Mouse (Mus musculus): Measurements from ENCODE around the gene Fgfr2. TPM values are rescaled to one million over a fixed set of nuclear protein-coding genes. Genes with fewer than 3 reads are reported as not detected.
A peak's percentile ranks its signal among the peaks of the same experiment; 100 is the strongest.
"Not testable (repeated sequence)": the region's sequence is repeated elsewhere in the genome, so short reads cannot be mapped to it uniquely, and the experiment has no call there.

Gene Fgfr2
- total RNA-seq, 1 experiment from 2014 or later, result not detected

DNA sequence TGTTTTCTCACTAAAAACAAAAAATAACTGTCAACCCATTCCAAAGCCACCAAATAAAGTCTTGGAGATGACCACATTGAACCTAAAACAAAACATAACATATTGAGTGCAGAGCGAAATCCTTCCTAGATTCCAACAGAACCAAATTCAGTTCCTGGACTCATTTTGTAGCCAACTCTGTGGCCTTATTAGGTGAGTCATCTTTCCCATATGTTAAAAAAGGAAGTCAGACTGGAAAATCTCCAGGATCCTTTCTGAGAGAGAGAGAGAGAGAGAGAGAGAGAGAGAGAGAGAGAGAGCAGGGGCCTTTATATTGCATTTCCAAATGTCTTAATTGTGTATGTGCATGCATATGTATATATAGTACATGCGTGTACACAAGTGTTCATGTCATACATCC lies 678.9 kb downstream of the Fgfr2 start:
- no peak for ATAC-seq (replicated peaks in 1 of 2; ENCODE audit: insufficient read depth in 1 of 2, low FRiP score in 2 of 2, low TSS enrichment in 1 of 2, low read depth in 1 of 2, poor library complexity in 2 of 2, severe bottlenecking in 2 of 2)

GRCm38 (mm10) chr7:132443769-132444168 lies 679.4 kb downstream of the Fgfr2 start:
- ATAC-seq (replicated peaks in 1 of 2; ENCODE audit: insufficient read depth in 1 of 2, low FRiP score in 2 of 2, low TSS enrichment in 1 of 2, low read depth in 1 of 2, poor library complexity in 2 of 2, severe bottlenecking in 2 of 2), result no peak

GRCm38 (mm10) chr7:132443134-132443533 lies 680.0 kb downstream of the Fgfr2 start:
- no peak for ATAC-seq (replicated peaks in 1 of 2; ENCODE audit: insufficient read depth in 1 of 2, low FRiP score in 2 of 2, low TSS enrichment in 1 of 2, low read depth in 1 of 2, poor library complexity in 2 of 2, severe bottlenecking in 2 of 2)

GRCm38 (mm10) chr7:132442133-132442763 lies 680.9 kb downstream of the Fgfr2 start:
- ATAC-seq (replicated peaks in 1 of 2; ENCODE audit: insufficient read depth in 1 of 2, low FRiP score in 2 of 2, low TSS enrichment in 1 of 2, low read depth in 1 of 2, poor library complexity in 2 of 2, severe bottlenecking in 2 of 2), result not testable (repeated sequence)

- no peak for ATAC-seq (replicated peaks in 1 of 2; ENCODE audit: insufficient read depth in 1 of 2, low FRiP score in 2 of 2, low TSS enrichment in 1 of 2, low read depth in 1 of 2, poor library complexity in 2 of 2, severe bottlenecking in 2 of 2)
Measured at GRCm38 (mm10) chr7:132439916-132440315, 683.2 kb downstream of the Fgfr2 start.

DNA sequence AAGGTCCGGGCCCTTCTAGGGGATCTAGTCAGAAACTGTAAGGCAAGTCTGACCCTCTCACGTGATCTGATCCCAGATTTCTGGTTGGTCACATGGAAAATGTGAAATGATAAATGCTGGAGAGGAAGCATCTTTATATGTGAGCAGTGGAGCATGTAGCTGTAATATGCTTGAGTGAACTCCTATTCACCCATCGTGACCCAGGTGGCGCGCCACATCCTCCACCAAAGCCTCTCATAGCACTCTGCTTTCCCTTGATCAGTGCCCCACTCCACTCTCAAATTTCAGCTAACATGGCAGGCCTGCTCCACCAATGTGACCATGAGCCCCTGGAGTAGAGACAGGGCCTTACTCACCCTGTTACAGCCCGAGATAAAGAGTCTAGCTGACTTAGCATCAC lies 685.1 kb downstream of the Fgfr2 start:
- ATAC-seq (replicated peaks in 1 of 2; ENCODE audit: insufficient read depth in 1 of 2, low FRiP score in 2 of 2, low TSS enrichment in 1 of 2, low read depth in 1 of 2, poor library complexity in 2 of 2, severe bottlenecking in 2 of 2), result no peak

DNA sequence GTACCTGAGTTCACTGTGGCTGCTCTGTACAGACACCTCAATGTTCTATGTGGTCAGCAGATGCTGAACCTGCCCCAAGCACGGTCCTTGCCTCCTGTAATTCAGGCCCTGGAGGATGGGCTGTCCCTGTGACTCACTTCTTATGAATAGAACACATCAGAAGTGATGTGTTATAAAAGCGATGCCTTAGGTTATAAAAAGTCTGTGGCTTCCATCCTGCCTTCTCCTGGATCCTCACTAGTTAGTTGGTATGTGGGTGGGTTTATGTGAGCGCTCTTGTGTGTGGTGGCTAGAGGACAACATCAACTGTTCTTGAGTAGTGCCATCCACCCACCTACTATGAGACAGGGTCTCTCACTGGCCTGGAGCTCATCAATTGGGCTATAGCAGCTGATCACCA lies 685.7 kb downstream of the Fgfr2 start:
- ATAC-seq (replicated peaks in 1 of 2; ENCODE audit: insufficient read depth in 1 of 2, low FRiP score in 2 of 2, low TSS enrichment in 1 of 2, low read depth in 1 of 2, poor library complexity in 2 of 2, severe bottlenecking in 2 of 2), result no peak

DNA sequence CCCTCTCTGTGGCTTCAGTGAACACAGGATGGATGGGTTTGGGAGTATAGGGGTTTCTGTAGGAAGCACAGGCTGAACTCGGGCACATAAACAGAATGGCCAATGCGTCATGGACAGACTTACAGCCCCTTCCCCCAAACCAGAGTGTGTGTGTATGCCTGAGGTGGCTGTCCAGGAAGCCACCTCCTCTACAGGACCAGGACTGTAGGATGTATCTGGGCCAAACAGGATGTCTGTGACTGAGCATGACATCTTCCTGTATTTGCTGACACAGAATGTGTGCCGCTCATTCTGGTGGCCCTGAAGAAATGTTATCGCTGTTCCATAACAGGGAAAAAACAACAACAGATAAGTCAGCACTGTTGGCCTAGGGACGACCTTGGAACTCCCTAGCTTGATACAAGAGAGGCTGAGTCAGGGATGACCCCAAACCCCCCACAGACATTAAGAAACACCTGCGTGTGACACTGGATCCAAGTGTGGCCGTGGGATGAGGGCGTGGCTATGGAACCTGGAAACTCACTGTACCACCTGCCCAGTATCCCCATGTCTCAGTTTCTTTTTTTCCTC lies 687.6 kb downstream of the Fgfr2 start:
- ATAC-seq (replicated peaks in 1 of 2; ENCODE audit: insufficient read depth in 1 of 2, low FRiP score in 2 of 2, low TSS enrichment in 1 of 2, low read depth in 1 of 2, poor library complexity in 2 of 2, severe bottlenecking in 2 of 2), result peak; percentile 73 to 80

GRCm38 (mm10) chr7:132429324-132429723 lies 693.8 kb downstream of the Fgfr2 start:
- ATAC-seq (replicated peaks in 1 of 2; ENCODE audit: insufficient read depth in 1 of 2, low FRiP score in 2 of 2, low TSS enrichment in 1 of 2, low read depth in 1 of 2, poor library complexity in 2 of 2, severe bottlenecking in 2 of 2), result no peak

DNA sequence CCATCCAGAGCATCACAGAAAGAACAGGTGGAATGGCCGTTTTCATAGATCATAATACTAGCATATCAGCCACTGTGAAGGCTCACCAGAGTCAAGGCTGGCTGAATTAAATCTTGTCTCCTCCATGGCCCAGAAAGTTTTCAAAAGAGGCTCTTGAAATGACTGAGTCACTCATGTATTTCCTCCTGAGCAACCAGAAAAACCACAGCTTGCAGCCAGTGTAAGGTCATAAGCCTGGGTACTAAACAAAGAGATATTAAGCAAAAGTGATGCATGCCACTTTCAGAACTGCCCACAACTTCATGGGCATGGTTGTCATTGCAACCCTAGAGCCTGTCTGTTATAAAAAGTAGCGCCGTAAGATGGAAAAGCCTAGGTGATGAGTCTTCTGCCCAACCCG lies 694.8 kb downstream of the Fgfr2 start:
- ATAC-seq (replicated peaks in 1 of 2; ENCODE audit: insufficient read depth in 1 of 2, low FRiP score in 2 of 2, low TSS enrichment in 1 of 2, low read depth in 1 of 2, poor library complexity in 2 of 2, severe bottlenecking in 2 of 2), result peak; percentile 75 to 86

- no peak for ATAC-seq (replicated peaks in 1 of 2; ENCODE audit: insufficient read depth in 1 of 2, low FRiP score in 2 of 2, low TSS enrichment in 1 of 2, low read depth in 1 of 2, poor library complexity in 2 of 2, severe bottlenecking in 2 of 2)
Measured at GRCm38 (mm10) chr7:132426069-132426468, 697.1 kb downstream of the Fgfr2 start.

- ATAC-seq (replicated peaks in 1 of 2; ENCODE audit: insufficient read depth in 1 of 2, low FRiP score in 2 of 2, low TSS enrichment in 1 of 2, low read depth in 1 of 2, poor library complexity in 2 of 2, severe bottlenecking in 2 of 2), result no peak
Measured at GRCm38 (mm10) chr7:132425364-132425999, 697.7 kb downstream of the Fgfr2 start.

- ATAC-seq (replicated peaks in 1 of 2; ENCODE audit: insufficient read depth in 1 of 2, low FRiP score in 2 of 2, low TSS enrichment in 1 of 2, low read depth in 1 of 2, poor library complexity in 2 of 2, severe bottlenecking in 2 of 2), result no peak
Measured at GRCm38 (mm10) chr7:132423570-132423969, 699.6 kb downstream of the Fgfr2 start.

DNA sequence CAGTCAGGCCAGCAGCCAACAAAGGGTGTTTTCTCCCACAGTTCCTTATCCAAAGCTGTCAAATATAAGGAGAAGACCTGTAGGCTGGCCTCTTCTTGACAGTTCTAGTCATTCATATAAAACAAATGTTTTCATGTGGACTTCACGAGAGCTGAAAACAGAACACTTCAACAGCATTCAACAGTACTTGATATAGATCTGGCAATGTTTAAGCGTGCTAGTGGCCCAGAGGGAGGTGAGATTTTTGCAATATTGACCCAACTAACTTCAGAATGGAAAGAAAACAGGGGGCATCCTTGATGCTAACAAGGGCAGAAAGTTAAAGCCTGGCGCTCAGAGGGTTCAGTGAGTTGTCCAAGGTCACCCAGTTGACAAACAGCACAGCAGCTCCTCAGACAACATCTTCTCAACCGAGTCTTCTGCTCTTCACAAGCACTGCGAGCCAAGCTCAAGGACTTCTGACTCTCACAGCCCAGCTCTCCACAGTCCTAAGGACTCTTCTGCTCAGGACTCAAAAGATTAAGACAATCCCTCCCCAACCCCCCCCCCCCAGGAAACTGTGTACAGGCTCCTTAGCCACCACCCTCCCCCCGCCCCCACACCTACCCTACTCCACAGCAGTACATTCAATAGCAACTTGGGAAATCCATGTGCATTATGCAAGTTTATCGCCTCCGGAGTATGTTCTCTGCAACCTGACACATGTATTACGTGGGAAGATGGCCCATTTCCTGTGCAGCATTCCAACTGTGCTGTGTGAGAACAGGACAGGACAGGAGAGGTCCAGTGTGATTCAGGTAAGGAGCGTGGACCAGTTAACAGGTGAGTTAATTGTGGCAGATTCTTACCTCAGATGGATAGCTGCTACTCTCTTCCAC lies 703.5 kb downstream of the Fgfr2 start:
- ATAC-seq (replicated peaks in 1 of 2; ENCODE audit: insufficient read depth in 1 of 2, low FRiP score in 2 of 2, low TSS enrichment in 1 of 2, low read depth in 1 of 2, poor library complexity in 2 of 2, severe bottlenecking in 2 of 2), result no peak

DNA sequence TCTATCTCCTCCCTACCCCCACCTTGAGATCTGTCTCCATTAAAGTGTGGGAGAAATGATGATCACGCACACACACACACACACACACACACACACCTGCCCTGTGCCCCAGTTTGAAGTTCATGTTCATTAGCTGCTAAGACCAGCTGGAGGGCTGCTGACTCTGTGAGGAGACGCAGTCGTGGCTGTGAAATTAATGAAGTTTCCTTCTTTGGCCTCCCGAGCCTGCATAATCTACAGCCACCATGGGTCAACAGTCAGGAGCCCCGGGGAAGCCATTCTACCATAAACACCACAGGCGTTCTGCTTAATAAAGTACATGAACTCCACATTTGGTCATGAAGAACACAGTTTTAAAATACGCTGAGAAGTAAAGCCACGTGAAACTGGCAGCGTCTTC lies 706.3 kb downstream of the Fgfr2 start:
- ATAC-seq (replicated peaks in 1 of 2; ENCODE audit: insufficient read depth in 1 of 2, low FRiP score in 2 of 2, low TSS enrichment in 1 of 2, low read depth in 1 of 2, poor library complexity in 2 of 2, severe bottlenecking in 2 of 2), result no peak

DNA sequence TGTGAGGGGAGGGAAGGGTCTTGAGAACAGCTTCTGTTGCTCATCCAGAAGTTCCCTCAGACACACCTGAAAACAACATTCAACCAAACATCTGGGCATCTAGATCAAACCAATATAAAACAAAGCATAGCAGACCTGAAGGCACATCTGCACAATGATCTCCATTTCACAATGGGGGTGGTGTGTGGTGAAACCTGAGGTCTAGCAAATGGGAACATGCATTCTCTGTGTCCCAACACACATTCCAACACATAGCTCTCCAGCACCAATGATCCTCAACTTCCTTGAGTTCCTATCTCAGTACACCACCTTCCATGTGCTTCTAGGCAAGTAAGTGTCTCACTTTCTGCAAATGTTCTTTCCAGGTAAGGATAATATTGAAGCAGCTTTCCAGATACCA lies 707.3 kb downstream of the Fgfr2 start:
- ATAC-seq (replicated peaks in 1 of 2; ENCODE audit: insufficient read depth in 1 of 2, low FRiP score in 2 of 2, low TSS enrichment in 1 of 2, low read depth in 1 of 2, poor library complexity in 2 of 2, severe bottlenecking in 2 of 2), result no peak; a peak in 1 of 4 replicates

GRCm38 (mm10) chr7:132412520-132412919 lies 710.6 kb downstream of the Fgfr2 start:
- no peak for ATAC-seq (replicated peaks in 1 of 2; ENCODE audit: insufficient read depth in 1 of 2, low FRiP score in 2 of 2, low TSS enrichment in 1 of 2, low read depth in 1 of 2, poor library complexity in 2 of 2, severe bottlenecking in 2 of 2)

DNA sequence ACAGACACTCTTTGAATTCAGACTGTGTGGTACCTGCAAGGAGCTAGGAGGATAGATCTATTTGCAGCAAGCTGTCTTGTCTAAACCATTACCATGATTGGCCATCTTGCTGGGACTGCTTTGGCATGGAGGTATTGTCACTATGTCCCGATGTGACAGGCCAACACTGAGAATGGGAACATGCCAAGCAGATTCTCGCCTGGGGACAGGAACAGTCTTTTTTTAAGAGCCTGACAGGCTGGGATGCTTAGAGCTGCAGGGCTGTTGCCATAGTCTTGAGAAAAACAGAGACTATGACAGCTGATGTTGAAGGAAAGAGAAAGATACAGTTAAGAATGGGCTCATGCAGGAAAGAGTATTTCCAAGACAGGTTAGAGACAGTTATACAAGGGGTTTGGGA lies 711.4 kb downstream of the Fgfr2 start:
- no peak for ATAC-seq (replicated peaks in 1 of 2; ENCODE audit: insufficient read depth in 1 of 2, low FRiP score in 2 of 2, low TSS enrichment in 1 of 2, low read depth in 1 of 2, poor library complexity in 2 of 2, severe bottlenecking in 2 of 2)

Data from hematopoietic stem cell, adult 5-6 weeks (primary cell).